Mouse (Mus musculus) neural tube, embryonic 14.5 days (tissue): ENCODE measurements around the gene H2-M5. TPM values are rescaled to one million over a fixed set of nuclear protein-coding genes. Genes with fewer than 3 reads are reported as not detected.
"Not testable (repeated sequence)": the region's sequence is repeated elsewhere in the genome, so short reads cannot be mapped to it uniquely, and the experiment has no call there.

Experiments used
- ATAC-seq: fragments of 200-750 bp; cut with Nextera tagmentation; 2 replicates; pipeline ENCODE4 v1.8.0; 2017; ENCODE audit warnings: low read depth, mild to moderate bottlenecking, moderate TSS enrichment, moderate library complexity
- H3K27ac ChIP-seq: fragments of 300-500 bp; sonication (generic); 2 replicates; pipeline ENCODE4 v1.5.1; 2014; ENCODE audit warnings: low read depth, mild to moderate bottlenecking, control low read depth, low read length, moderate library complexity, mixed read lengths
- H3K27me3 ChIP-seq: fragments of 300-500 bp; sonication (generic); 2 replicates; pipeline ENCODE4 v1.6.1; 2014; ENCODE audit warnings: low read length; ENCODE audit not compliant: control insufficient read depth, insufficient read depth
- H3K36me3 ChIP-seq: fragments of 300-500 bp; sonication (generic); 2 replicates; pipeline ENCODE4 v1.6.1; 2014; ENCODE audit warnings: low read length, mixed read lengths; ENCODE audit not compliant: control insufficient read depth, insufficient read depth
- H3K4me1 ChIP-seq: fragments of 300-500 bp; sonication (generic); 2 replicates; pipeline ENCODE4 v1.6.1; 2014; ENCODE audit warnings: low read length; ENCODE audit not compliant: control insufficient read depth, insufficient read depth
- H3K4me2 ChIP-seq: fragments of 300-500 bp; sonication (generic); 2 replicates; pipeline ENCODE4 v1.6.1; 2014; ENCODE audit warnings: mild to moderate bottlenecking, low read depth, low read length, control low read depth
- H3K4me3 ChIP-seq: fragments of 300-500 bp; sonication (generic); 2 replicates; pipeline ENCODE4 v1.5.1; 2014; ENCODE audit warnings: low read depth, low read length, control low read depth, mixed read lengths
- H3K9ac ChIP-seq: fragments of 300-500 bp; sonication (generic); replicated peaks from 2 replicates; pipeline ENCODE4 v1.6.1; 2014; ENCODE audit warnings: low read depth, mild to moderate bottlenecking, control low read depth, low read length, mixed read lengths
- H3K9me3 ChIP-seq: fragments of 300-500 bp; sonication (generic); 2 replicates; pipeline ENCODE4 v1.6.1; 2016; ENCODE audit warnings: low read length; ENCODE audit not compliant: control insufficient read depth
- WGBS: fragments of 180-500 bp; shearing (Covaris S2); extraction: QIAGEN DNeasy Blood & Tissue Kit; methylation state at CpG from one replicate; pipeline ENCODE4 v1.1.7; 2014; 5-methylcytosine and 5-hydroxymethylcytosine counted together
- polyA plus RNA-seq: library from polyadenylated mRNA; unstranded; fragments of >200 nt; fragmentation: Nextera tagmentation; extraction: Ambion mirVana; gene quantifications from 2 replicates; pipeline ENCODE4 v1.2.1, GENCODE M21; 2014

The H2-M5 gene
- polyA plus RNA-seq, result 1.3 and 2.1 TPM in 2 replicates

- Histone ChIP-seq H3K4me1 (no peaks in the 10 kb centered on the region), H3K27ac (no peak within 1 kb of the TSS), H3K9ac (no peak within 1 kb of the TSS), H3K4me2 (0 out of 2 replicates have a peak within 1 kb of the TSS, but pooled peaks have one; percentile 12), H3K27me3 (peaks cover 12% of the 10 kb centered on the region), H3K9me3 (no peaks in the 10 kb centered on the region), H3K36me3 (no peaks in the 10 kb centered on the region), H3K4me3 (no peak within 1 kb of the TSS; the same call in 1 of the 2 replicates)
- no peak for ATAC-seq
- WGBS, result 30% methylated on average over 5 of the region's 5 CpGs
Observed at GRCm38 (mm10) chr17:36989437-36989836, at the start of gene H2-M5. TSS of gene H2-M5 (minus strand) at chr17:36989537.

- H3K36me3 ChIP-seq, result no peaks in the 10 kb centered on the region
- 68% methylated on average over 8 of the region's 8 CpGs for WGBS
- H3K9me3 ChIP-seq, result no peaks in the 10 kb centered on the region
- H3K4me3 ChIP-seq, result peak overlapping the region; percentile 35
- peak overlapping the region; percentile 97 for H3K27ac ChIP-seq
- H3K4me1 ChIP-seq, result no peaks in the 10 kb centered on the region
- peak overlapping the region; percentile 55 for H3K9ac ChIP-seq
- H3K4me2 ChIP-seq, result peak overlapping the region; percentile 52
- H3K27me3 ChIP-seq, result no peaks in the 10 kb centered on the region
- 0 out of 2 replicates have a peak, but pooled peaks have one; percentile 5 for ATAC-seq
Observed at GRCm38 (mm10) chr17:37029162-37029561, 39.8 kb upstream of the H2-M5 start.

- H3K27ac ChIP-seq, result peak overlapping the region; percentile 97
- ATAC-seq, result peak; percentile 99
- WGBS, result 0% methylated on average over 14 of the region's 14 CpGs
- H3K9ac ChIP-seq, result peak overlapping the region; percentile 55
- no peaks in the 10 kb centered on the region for H3K9me3 ChIP-seq
- no peaks in the 10 kb centered on the region for H3K27me3 ChIP-seq
- peak overlapping the region; percentile 52 for H3K4me2 ChIP-seq
- peak overlapping the region; percentile 35 for H3K4me3 ChIP-seq
- no peaks in the 10 kb centered on the region for H3K4me1 ChIP-seq
- no peaks in the 10 kb centered on the region for H3K36me3 ChIP-seq
Observed at GRCm38 (mm10) chr17:37028683-37029120, 39.4 kb upstream of the H2-M5 start.

GRCm38 (mm10) chr17:37028212-37028611 is 38.9 kb upstream of the H2-M5 start:
- peak; percentile 50 for ATAC-seq
- H3K27me3 ChIP-seq, result no peaks in the 10 kb centered on the region
- no peaks in the 10 kb centered on the region for H3K4me1 ChIP-seq
- H3K9ac ChIP-seq, result peak overlapping the region; percentile 55; the same call in 1 of the 2 replicates
- H3K36me3 ChIP-seq, result no peaks in the 10 kb centered on the region
- H3K9me3 ChIP-seq, result no peaks in the 10 kb centered on the region
- H3K27ac ChIP-seq, result peak overlapping the region; percentile 97
- WGBS, result 6% methylated on average over 10 of the region's 10 CpGs
- H3K4me3 ChIP-seq, result peak overlapping the region; percentile 35
- H3K4me2 ChIP-seq, result peak overlapping the region; percentile 52

GRCm38 (mm10) chr17:37027486-37027885 is 38.1 kb upstream of the H2-M5 start:
- Histone ChIP-seq H3K27me3 (no peaks in the 10 kb centered on the region), H3K4me1 (no peaks in the 10 kb centered on the region), H3K4me2 (no peak overlapping the region), H3K27ac (peak overlapping the region; percentile 97; the same call in 1 of the 2 replicates), H3K4me3 (no peak overlapping the region), H3K9ac (no peak overlapping the region), H3K36me3 (no peaks in the 10 kb centered on the region), H3K9me3 (no peaks in the 10 kb centered on the region)
- no peak for ATAC-seq
- 92% methylated on average over 4 of the region's 4 CpGs for WGBS

DNA sequence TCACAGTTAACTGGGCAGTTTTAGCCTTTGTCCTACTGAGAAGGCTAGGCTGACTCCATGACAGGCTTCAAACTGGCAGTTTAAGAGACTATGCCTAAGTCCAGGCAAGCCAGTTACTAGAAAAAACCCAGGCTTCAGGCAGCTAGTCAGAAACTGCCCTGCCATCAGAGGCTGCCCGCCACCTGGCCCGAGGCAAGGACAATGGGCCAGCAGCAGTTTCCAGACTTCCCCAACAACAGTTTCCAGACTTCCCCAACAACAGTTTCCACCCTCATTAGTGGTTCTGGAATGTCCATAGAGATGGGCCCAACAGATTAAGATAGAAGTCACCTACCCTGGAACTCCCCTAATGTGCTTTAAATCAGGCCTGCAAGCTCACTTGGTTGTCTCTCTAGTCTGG is 37.1 kb upstream of the H2-M5 start:
- H3K36me3 ChIP-seq, result no peaks in the 10 kb centered on the region
- no peak for ATAC-seq
- 55% methylated on average over 2 of the region's 2 CpGs for WGBS

GRCm38 (mm10) chr17:37022628-37023576 is 33.6 kb upstream of the H2-M5 start, which contains the start of gene Mog:
TSS of gene Mog (minus strand) at chr17:37023398.
- no peaks in the 10 kb centered on the region for H3K27me3 ChIP-seq
- no peak within 1 kb of the TSS for H3K4me2 ChIP-seq
- H3K9me3 ChIP-seq, result no peaks in the 10 kb centered on the region
- H3K4me3 ChIP-seq, result no peak within 1 kb of the TSS
- ATAC-seq, result no peak
- no peaks in the 10 kb centered on the region for H3K36me3 ChIP-seq
- no peaks in the 10 kb centered on the region for H3K4me1 ChIP-seq
- no peak within 1 kb of the TSS for H3K27ac ChIP-seq
- 70% methylated on average over 9 of the region's 9 CpGs for WGBS
- no peak within 1 kb of the TSS for H3K9ac ChIP-seq

More for the DNA sequence above, 37.1 kb upstream of the H2-M5 start:
- no peak overlapping the region for H3K9ac ChIP-seq
- no peak overlapping the region for H3K4me2 ChIP-seq
- H3K4me1 ChIP-seq, result no peaks in the 10 kb centered on the region
- no peak overlapping the region for H3K27ac ChIP-seq
- no peaks in the 10 kb centered on the region for H3K9me3 ChIP-seq
- no peak overlapping the region for H3K4me3 ChIP-seq
- no peaks in the 10 kb centered on the region for H3K27me3 ChIP-seq

GRCm38 (mm10) chr17:37019242-37019641 is 29.9 kb upstream of the H2-M5 start:
- not testable (repeated sequence) for ATAC-seq, H3K9ac ChIP-seq, H3K4me3 ChIP-seq, H3K27me3 ChIP-seq, H3K36me3 ChIP-seq, H3K4me1 ChIP-seq, H3K27ac ChIP-seq, H3K9me3 ChIP-seq, H3K4me2 ChIP-seq
- 93% methylated on average over 5 of the region's 5 CpGs for WGBS

DNA sequence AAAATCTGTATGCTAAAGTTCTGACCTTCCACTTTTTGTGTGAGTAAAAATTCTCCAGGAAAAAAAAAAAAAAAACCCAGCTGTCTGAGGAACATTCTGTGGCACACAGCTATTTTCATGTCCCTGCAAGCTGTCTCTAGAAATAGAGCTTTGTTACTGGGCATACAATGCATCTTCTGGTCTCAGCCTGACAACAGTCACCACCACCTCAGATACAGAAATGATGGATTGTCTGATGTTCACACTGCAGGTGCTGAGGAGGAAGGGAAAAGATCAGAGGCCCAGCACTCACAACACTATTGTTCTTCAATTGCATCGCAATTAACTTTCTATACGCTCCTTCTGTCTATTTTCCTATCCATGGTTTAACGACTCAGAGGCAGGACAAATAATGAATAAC is 29.0 kb upstream of the H2-M5 start:
- no peaks in the 10 kb centered on the region for H3K9me3 ChIP-seq
- H3K4me2 ChIP-seq, result no peak overlapping the region
- no peaks in the 10 kb centered on the region for H3K36me3 ChIP-seq
- 61% methylated on average over 3 of the region's 3 CpGs for WGBS
- no peak overlapping the region for H3K27ac ChIP-seq
- no peak overlapping the region for H3K4me3 ChIP-seq
- H3K27me3 ChIP-seq, result no peaks in the 10 kb centered on the region
- no peak for ATAC-seq
- no peaks in the 10 kb centered on the region for H3K4me1 ChIP-seq
- H3K9ac ChIP-seq, result no peak overlapping the region
